ENCODE assay signal across 8 mouse cellular contexts in genomic region chr11:59134373-59134997, GRCm38 (mm10). TPM values are rescaled to one million over a fixed set of nuclear protein-coding genes. Genes with fewer than 3 reads are reported as not detected.
A peak's percentile ranks its signal among the peaks of the same experiment; 100 is the strongest.
DNase-seq lines count a peak whose midpoint lies in the region; ATAC-seq lines count a peak whose summit lies in the region.

No protein-coding gene starts in this region.

- H3K4me1 ChIP-seq in hindbrain, embryonic 11.5 days (replicated peaks; ENCODE audit: control insufficient read depth, insufficient read depth, low read length): peaks cover 8% of the 10 kb centered on the region; the same call in 1 of the 2 replicates

- 7% methylated on average over 32 of the region's 35 CpGs for WGBS in hindbrain, embryonic 11.5 days

- no peak overlapping the region for H3K9ac ChIP-seq in hindbrain, embryonic 11.5 days (ENCODE audit: low read depth, low read length)

- H3K9me3 ChIP-seq in hindbrain, embryonic 11.5 days (ENCODE audit: control insufficient read depth, low read length): no peaks in the 10 kb centered on the region

- 0 out of 2 replicates have a peak, but pooled peaks have one; percentile 17 for ATAC-seq in hindbrain, embryonic 11.5 days (ENCODE audit: low FRiP score)

- intact Hi-C loops in left cerebral cortex, postnatal 36 days (cut with DNase I): no loop called here

- H3K4me3 ChIP-seq in hindbrain, embryonic 11.5 days (ENCODE audit: low read depth, low read length): no peak overlapping the region

- H3K27ac ChIP-seq in hindbrain, embryonic 11.5 days (ENCODE audit: low read depth, low read length): no peak overlapping the region

- no peaks in the 10 kb centered on the region for H3K36me3 ChIP-seq in hindbrain, embryonic 11.5 days (ENCODE audit: control insufficient read depth, insufficient read depth, low read length)

- H3K27me3 ChIP-seq in hindbrain, embryonic 11.5 days (ENCODE audit: control insufficient read depth, insufficient read depth, low read length): peaks cover 48% of the 10 kb centered on the region

- peak; percentile 31 to 35 for DNase-seq in adrenal gland, postnatal 36 days
- no peak for DNase-seq in adrenal gland, postnatal 25 days
- DNase-seq in ZHBTc4 (ENCODE audit: low read depth, low spot score): peak; percentile 49
- DNase-seq in hindbrain, embryonic 11.5 days (ENCODE audit: low spot score): peak; percentile 33
- DNase-seq in lung, postnatal 4 days: peak; percentile 22 to 38
- no peak for DNase-seq in left cerebral cortex, postnatal 36 days (ENCODE audit: low spot score in 2 of 2)
- DNase-seq in right cerebral cortex, postnatal 36 days (ENCODE audit: low spot score in 2 of 2): no peak
- DNase-seq in cerebellum, adult 9-10 months: no peak

- peak overlapping the region; percentile 26; the same call in 1 of the 2 replicates for H3K4me2 ChIP-seq in hindbrain, embryonic 11.5 days (replicated peaks; ENCODE audit: low read depth, low read length)

RNA-seq across cellular contexts. Expression of gene Obscn, which starts 1.7 kb away (rescaled TPM):
- under 1 TPM; 0.93 to 0.95 TPM for total RNA-seq in adrenal gland, postnatal 36 days (2021)
- 0.95 and 1.0 TPM in 2 replicates for total RNA-seq in adrenal gland, postnatal 25 days (2021)
- polyA plus RNA-seq in hindbrain, embryonic 11.5 days (2014; fragmentation: Nextera tagmentation; extraction: Ambion mirVana): 0.10 and 0.19 TPM in 2 replicates
- total RNA-seq in left cerebral cortex, postnatal 36 days (2021): 1 to 10 TPM; 2.4 to 2.7 TPM

RNA-seq across cellular contexts. Expression of gene Iba57, which starts 29.1 kb away (rescaled TPM):
- 10 to 100 TPM; 18.5 to 22.2 TPM for total RNA-seq in adrenal gland, postnatal 36 days (2021)
- total RNA-seq in adrenal gland, postnatal 25 days (2021): 17.9 and 18.1 TPM in 2 replicates
- 2.0 and 2.6 TPM in 2 replicates for polyA plus RNA-seq in hindbrain, embryonic 11.5 days (2014; fragmentation: Nextera tagmentation; extraction: Ambion mirVana)
- total RNA-seq in left cerebral cortex, postnatal 36 days (2021): 1 to 10 TPM; 6.8 to 7.8 TPM

RNA-seq across cellular contexts. Expression of gene Gjc2, which starts 48.5 kb away (rescaled TPM):
- total RNA-seq in adrenal gland, postnatal 36 days (2021): under 1 TPM; 0.40 TPM
- total RNA-seq in adrenal gland, postnatal 25 days (2021): 0.43 and 0.57 TPM in 2 replicates
- not detected in 2 replicates for polyA plus RNA-seq in hindbrain, embryonic 11.5 days (2014; fragmentation: Nextera tagmentation; extraction: Ambion mirVana)
- 10 to 100 TPM; 10.1 to 17.5 TPM for total RNA-seq in left cerebral cortex, postnatal 36 days (2021)

RNA-seq across cellular contexts. Expression of gene Guk1, which starts 57.5 kb away (rescaled TPM):
- total RNA-seq in adrenal gland, postnatal 36 days (2021): 10 to 100 TPM; 62.2 to 68.3 TPM
- 49.2 and 54.6 TPM in 2 replicates for total RNA-seq in adrenal gland, postnatal 25 days (2021)
- 105 and 107 TPM in 2 replicates for polyA plus RNA-seq in hindbrain, embryonic 11.5 days (2014; fragmentation: Nextera tagmentation; extraction: Ambion mirVana)
- total RNA-seq in left cerebral cortex, postnatal 36 days (2021): 100 to 1,000 TPM; 128 to 152 TPM

Comparison
In these comparisons a context has a peak if more than half of its experiments do, and no peak if none do; other contexts are left out.
1. DNase-seq: peak in adrenal gland, postnatal 36 days (2 of 2), ZHBTc4 (single experiment), hindbrain, embryonic 11.5 days (single experiment) and lung, postnatal 4 days (2 of 2); none in adrenal gland, postnatal 25 days (single experiment), left cerebral cortex, postnatal 36 days (0 of 2), right cerebral cortex, postnatal 36 days (0 of 2) and cerebellum, adult 9-10 months (single experiment).